Mouse (Mus musculus): ENCODE measurements around the gene Ctps.

DNA sequence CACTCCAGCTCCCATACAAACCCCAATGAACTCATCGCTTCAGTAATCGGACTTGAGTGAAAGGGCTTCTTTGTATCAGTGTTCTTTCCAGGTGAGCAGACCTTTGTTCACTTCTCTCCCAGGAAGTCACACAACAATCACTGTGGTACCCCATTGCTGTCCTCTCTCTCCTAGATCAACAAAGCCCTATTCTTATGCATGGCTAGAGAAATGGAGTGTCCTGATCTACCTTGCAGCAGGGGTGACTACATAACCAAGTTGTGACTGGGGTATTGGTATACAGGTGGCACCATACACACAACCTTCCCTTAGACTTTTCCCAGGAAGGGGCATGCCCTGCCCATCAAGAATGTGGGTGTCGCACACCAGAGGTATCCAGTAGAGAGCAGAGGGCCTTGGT lies 40.9 kb upstream of the Ctps start:
- TF ChIP-seq CTCF (IDR thresholded peaks at IDR 0.05; ENCODE audit: low read depth, low read length): no peak
- TF ChIP-seq POLR2A (IDR thresholded peaks at IDR 0.05; ENCODE audit: borderline replicate concordance, low read depth, low read length): no peak

All from bone marrow macrophage, adult 2 months (primary cell).